Mouse (Mus musculus) central nervous system, embryonic 18 days (tissue): Measurements from ENCODE around the gene Ccnd2. TPM values are rescaled to one million over a fixed set of nuclear protein-coding genes. Genes with fewer than 3 reads are reported as not detected.

Experiments
- polyA plus RNA-seq: library from polyadenylated mRNA; depleted of rRNA; stranded (reverse); fragments of >200 nt; gene quantifications from 2 replicates; pipeline ENCODE4 v1.2.3, GENCODE M21; 2012; rRNA removed

Ccnd2 gene
- polyA plus RNA-seq: 60.2 and 68.4 TPM in 2 replicates

DNA sequence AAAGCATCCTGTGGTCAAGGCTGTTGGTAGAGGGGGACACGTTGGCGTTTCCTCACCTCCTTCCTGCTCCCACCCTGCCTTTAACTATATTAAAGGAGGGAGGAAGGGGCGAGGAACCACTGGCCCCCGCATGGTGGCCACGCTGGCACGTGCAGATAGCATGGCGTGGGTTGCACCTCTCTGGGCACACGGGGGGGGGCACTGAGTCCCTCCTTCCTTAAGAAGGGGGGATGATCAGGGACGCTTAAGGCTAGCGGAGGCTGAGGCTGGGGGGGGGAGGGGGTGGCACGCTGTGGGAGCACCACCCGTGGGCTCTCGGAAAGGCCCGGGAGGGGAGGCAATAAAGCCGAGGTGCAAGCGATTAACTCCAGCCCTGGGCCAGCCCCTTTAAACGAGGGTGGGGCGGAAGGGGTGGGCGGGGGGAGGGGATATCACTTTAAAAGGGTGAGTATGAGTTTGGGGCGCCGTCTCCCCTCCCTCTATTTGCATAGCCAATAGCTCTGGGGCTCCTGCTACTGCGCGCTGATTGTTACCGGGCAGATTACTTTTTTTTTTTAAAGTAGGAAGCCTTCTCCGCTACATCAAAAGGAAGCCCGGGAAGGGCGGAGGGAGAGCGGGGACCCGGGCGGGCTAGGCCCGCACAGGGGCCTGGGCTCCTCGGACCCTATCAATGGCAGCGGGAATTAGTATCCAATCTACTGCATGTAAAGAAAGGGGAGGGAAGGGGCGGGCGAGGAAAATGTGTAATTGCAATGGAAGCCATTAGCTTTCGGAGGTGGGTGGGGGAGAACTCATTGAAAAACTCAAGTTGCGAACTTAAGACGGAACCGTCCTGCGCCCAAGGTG lies at the start of gene Ccnd2:
Gene Ccnd2 (minus strand): TSS at position 88 of the 846 bp plus-strand sequence.

DNA sequence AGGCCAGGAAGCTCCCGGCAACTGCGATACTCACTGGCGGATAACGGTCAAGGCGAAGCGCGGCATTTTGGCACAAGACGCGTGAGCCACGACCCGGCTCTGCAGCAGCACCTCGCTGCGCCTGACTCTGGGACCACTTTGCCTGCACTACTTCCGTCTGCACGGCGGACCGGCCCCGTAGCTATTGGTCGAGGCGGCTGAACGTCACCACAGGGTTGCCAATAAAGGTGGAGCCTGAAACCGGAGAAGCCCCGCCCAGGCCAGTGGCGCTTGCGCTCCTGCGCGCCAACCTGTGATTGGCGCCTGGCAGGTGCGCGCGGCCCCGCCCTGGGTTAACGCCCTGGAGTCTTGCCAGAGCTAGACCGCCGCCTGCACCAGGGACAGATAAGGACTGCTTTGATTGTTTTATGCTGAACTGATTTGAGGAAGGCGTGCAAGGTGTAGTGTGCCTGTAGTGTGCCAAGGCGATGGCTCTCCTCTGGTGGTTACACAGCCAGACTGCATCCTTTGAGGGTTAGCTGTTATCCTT lies 42.5 kb downstream of the Ccnd2 start, which contains the start of gene Tigar:
Gene Tigar (minus strand): TSS at position 156 of the 529 bp plus-strand sequence.

Other genes with a start within 250 kb of the Ccnd2 start
- gene Dyrk4, start 230.4 kb downstream of the Ccnd2 start, polyA plus RNA-seq: 0.06 and 0.09 TPM in 2 replicates
- gene Rad51ap1, start 212.6 kb downstream of the Ccnd2 start, polyA plus RNA-seq: 14.3 and 16.1 TPM in 2 replicates
- gene D6Wsu163e, start 212.2 kb downstream of the Ccnd2 start, polyA plus RNA-seq: 27.7 and 30.9 TPM in 2 replicates
- gene Fgf6, start 136.6 kb downstream of the Ccnd2 start, polyA plus RNA-seq: 0.09 TPM in 1 of 2 replicates, not detected in the other
- 0.51 TPM in 2 replicates for gene Fgf23, start 79.3 kb downstream of the Ccnd2 start, polyA plus RNA-seq
- gene Tigar, start 42.6 kb downstream of the Ccnd2 start, polyA plus RNA-seq: 11.7 and 13.0 TPM in 2 replicates